In the genomic region with DNA sequence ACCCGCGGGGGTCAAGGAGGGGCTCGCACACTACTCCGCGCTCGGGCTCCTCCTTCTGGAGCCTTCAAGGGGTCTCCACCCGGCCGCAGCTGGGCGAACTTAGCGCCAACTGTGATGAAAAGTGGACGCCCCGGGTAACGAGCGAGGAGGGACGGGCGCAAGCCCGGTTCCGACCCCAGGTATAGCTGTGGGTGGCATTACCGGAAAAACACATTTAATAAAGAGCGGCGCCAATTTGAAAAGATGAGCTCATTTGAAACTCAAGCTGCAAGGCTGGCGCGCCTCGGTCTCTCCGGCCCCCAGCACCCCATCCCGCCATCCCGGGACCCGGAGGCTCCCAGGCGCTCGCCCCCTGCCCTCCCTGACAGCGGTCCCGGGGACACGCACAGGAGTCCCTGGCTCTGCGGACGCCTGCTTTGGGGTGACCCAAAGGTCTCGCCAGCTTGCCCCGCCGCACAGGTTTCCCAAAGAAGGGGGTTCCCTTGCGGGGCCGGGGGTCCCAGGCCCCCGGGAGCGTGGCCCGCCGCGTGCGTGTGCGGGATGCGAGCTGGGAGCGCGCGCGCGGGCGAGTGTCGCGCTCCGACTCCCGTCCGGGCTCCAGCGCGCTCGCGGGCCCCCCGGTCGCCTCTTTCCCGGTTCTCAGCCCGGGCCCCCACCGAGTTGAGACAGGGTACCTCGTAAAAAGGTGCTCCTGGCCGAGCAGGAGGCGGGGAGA, we compare ENCODE assay signal across 9 mouse cellular contexts. TPM values are rescaled to one million over a fixed set of nuclear protein-coding genes. Genes with fewer than 3 reads are reported as not detected.
A peak's percentile ranks its signal among the peaks of the same experiment; 100 is the strongest.
DNase-seq lines count a peak whose midpoint lies in the region; ATAC-seq and TF ChIP-seq lines count a peak whose summit lies in the region.
"Had no signal": no experiment of that assay in that cellular context is flagged by ENCODE, and none has a peak within 500 bp of the region (broad histone marks: within the 10 kb centered on the region; RNA-seq: fewer than 3 reads in every experiment).

No protein-coding gene starts in this region.

- TF ChIP-seq EP300 in liver, embryonic 14.5 days (IDR thresholded peaks at IDR 0.05; ENCODE audit: low read depth): no peak

- peak overlapping the region; percentile 97 for H3K4me3 ChIP-seq in embryonic facial prominence, embryonic 12.5 days
- peak overlapping the region; percentile 98 for H3K4me3 ChIP-seq in hindbrain, embryonic 11.5 days (ENCODE audit: low read depth, low read length)
- peak overlapping the region; percentile 60 to 65 for H3K4me3 ChIP-seq in liver, embryonic 14.5 days (ENCODE audit: insufficient read depth in 1 of 2, low read depth in 2 of 2, low read length in 2 of 2)

- peak overlapping the region; percentile 95 for H3K27ac ChIP-seq in embryonic facial prominence, embryonic 12.5 days
- H3K27ac ChIP-seq in hindbrain, embryonic 11.5 days (ENCODE audit: low read depth, low read length): peak overlapping the region; percentile 95
- no peak overlapping the region for H3K27ac ChIP-seq in liver, embryonic 14.5 days

- no peaks in the 10 kb centered on the region for H3K27me3 ChIP-seq in embryonic facial prominence, embryonic 12.5 days
- H3K27me3 ChIP-seq in hindbrain, embryonic 11.5 days (ENCODE audit: control insufficient read depth, insufficient read depth, low read length): no peaks in the 10 kb centered on the region
- H3K27me3 ChIP-seq in liver, embryonic 14.5 days (ENCODE audit: control insufficient read depth, insufficient read depth, low read length): peaks cover 48% of the 10 kb centered on the region

- peak overlapping the region; percentile 98 for H3K9ac ChIP-seq in embryonic facial prominence, embryonic 12.5 days
- H3K9ac ChIP-seq in hindbrain, embryonic 11.5 days (ENCODE audit: low read depth, low read length): peak overlapping the region; percentile 98
- peak overlapping the region; percentile 32 for H3K9ac ChIP-seq in liver, embryonic 14.5 days (replicated peaks)

- H3K4me1 ChIP-seq in embryonic facial prominence, embryonic 12.5 days: peaks cover 14% of the 10 kb centered on the region
- no peaks in the 10 kb centered on the region; the same call in 1 of the 2 replicates for H3K4me1 ChIP-seq in hindbrain, embryonic 11.5 days (replicated peaks; ENCODE audit: control insufficient read depth, insufficient read depth, low read length)
- H3K4me1 ChIP-seq in liver, embryonic 14.5 days (replicated peaks; ENCODE audit: control insufficient read depth in 2 of 2, insufficient read depth in 2 of 2, low read length in 1 of 2): no peaks in the 10 kb centered on the region

- no peak for TF ChIP-seq CTCF in liver, embryonic 14.5 days (IDR thresholded peaks at IDR 0.05; ENCODE audit: low read depth)

- no peaks in the 10 kb centered on the region for H3K9me3 ChIP-seq in embryonic facial prominence, embryonic 12.5 days
- H3K9me3 ChIP-seq in hindbrain, embryonic 11.5 days (ENCODE audit: control insufficient read depth, low read length): no peaks in the 10 kb centered on the region
- no peaks in the 10 kb centered on the region for H3K9me3 ChIP-seq in liver, embryonic 14.5 days (ENCODE audit: control insufficient read depth, low read length)

- WGBS in embryonic facial prominence, embryonic 12.5 days: under 1% methylated on average over 71 of the region's 71 CpGs
- under 1% methylated on average over 58 of the region's 71 CpGs for WGBS in hindbrain, embryonic 11.5 days
- WGBS in liver, embryonic 14.5 days (ENCODE audit: insufficient replicate concordance): under 1% methylated on average over 71 of the region's 71 CpGs

- ATAC-seq in embryonic facial prominence, embryonic 12.5 days (ENCODE audit: insufficient number of reproducible peaks, insufficient read depth, low FRiP score, low TSS enrichment): no peak
- peak; percentile 46 for ATAC-seq in hindbrain, embryonic 11.5 days (ENCODE audit: low FRiP score)
- ATAC-seq in liver, embryonic 14.5 days (ENCODE audit: insufficient read depth): no peak; the same call in 1 of the 2 replicates

- H3K36me3 ChIP-seq in embryonic facial prominence, embryonic 12.5 days: no peaks in the 10 kb centered on the region
- no peaks in the 10 kb centered on the region for H3K36me3 ChIP-seq in hindbrain, embryonic 11.5 days (ENCODE audit: control insufficient read depth, insufficient read depth, low read length)
- no peaks in the 10 kb centered on the region for H3K36me3 ChIP-seq in liver, embryonic 14.5 days (replicated peaks; ENCODE audit: control insufficient read depth, insufficient read depth, low read depth)
- H3K36me3 ChIP-seq: G1E had no signal

- H3K4me2 ChIP-seq in embryonic facial prominence, embryonic 12.5 days (replicated peaks): peak overlapping the region; percentile 70
- H3K4me2 ChIP-seq in hindbrain, embryonic 11.5 days (replicated peaks; ENCODE audit: low read depth, low read length): peak overlapping the region; percentile 87
- H3K4me2 ChIP-seq in liver, embryonic 14.5 days (ENCODE audit: low read depth): peak overlapping the region; percentile 65

- DNase-seq in gastrocnemius, postnatal 10 days: peak; percentile 30
- DNase-seq in gastrocnemius, postnatal 25 days: no peak
- peak; percentile 55 for DNase-seq in ES-CJ7 (ENCODE audit: low read depth, low spot score)
- DNase-seq in hindbrain, embryonic 11.5 days (ENCODE audit: low spot score): peak; percentile 78
- no peak for DNase-seq in liver, embryonic 14.5 days (ENCODE audit: low read depth in 3 of 3, low spot score in 3 of 3)
- peak; percentile 16 for DNase-seq in ovary, postnatal 36 days (ENCODE audit: low spot score)
- DNase-seq in T-cell, adult 2 months (ENCODE audit: low spot score): no peak

RNA-seq across cellular contexts. Expression of a gene that starts 1.6 kb away (rescaled TPM):
- total RNA-seq in gastrocnemius, postnatal 10 days (2021): 10 to 100 TPM in 1 of 2 experiments, 1 to 10 TPM in 1; 8.4 to 16.6 TPM
- total RNA-seq in gastrocnemius, postnatal 25 days (2021): 1 to 10 TPM; 3.5 to 6.5 TPM
- polyA plus RNA-seq in embryonic facial prominence, embryonic 12.5 days (2016; fragmentation: Nextera tagmentation; extraction: Ambion mirVana): 128 and 132 TPM in 2 replicates
- polyA plus RNA-seq in hindbrain, embryonic 11.5 days (2014; fragmentation: Nextera tagmentation; extraction: Ambion mirVana): 122 and 132 TPM in 2 replicates
- 3.4 and 3.7 TPM in 2 replicates for polyA plus RNA-seq in liver, embryonic 14.5 days (2012; rRNA removed)
- 7.3 and 7.6 TPM in 2 replicates for polyA plus RNA-seq in liver, embryonic 14.5 days (2014; fragmentation: Nextera tagmentation; extraction: Ambion mirVana)

Comparison
In these comparisons a context has a peak if more than half of its experiments do, and no peak if none do; other contexts are left out.
1. DNase-seq: peak in gastrocnemius, postnatal 10 days (single experiment), ES-CJ7 (single experiment), hindbrain, embryonic 11.5 days (single experiment) and ovary, postnatal 36 days (single experiment); none in gastrocnemius, postnatal 25 days (single experiment), liver, embryonic 14.5 days (0 of 3) and T-cell, adult 2 months (single experiment).
2. H3K9ac ChIP-seq: peak in every context shown above with its lines; median percentile 98 in embryonic facial prominence, embryonic 12.5 days; 98 in hindbrain, embryonic 11.5 days; 32 in liver, embryonic 14.5 days.
3. RNA of a gene that starts 1.6 kb away (polyA plus RNA-seq): 128 to 132 TPM in embryonic facial prominence, embryonic 12.5 days and 122 to 132 TPM in hindbrain, embryonic 11.5 days; 3.4 to 7.6 TPM in liver, embryonic 14.5 days; every median in the first group is over 10 times any median in the second.
4. Peak in every context shown above with its lines, with median percentiles within 50 percentile points of each other: H3K4me2 ChIP-seq and H3K4me3 ChIP-seq.